In the genomic region with DNA sequence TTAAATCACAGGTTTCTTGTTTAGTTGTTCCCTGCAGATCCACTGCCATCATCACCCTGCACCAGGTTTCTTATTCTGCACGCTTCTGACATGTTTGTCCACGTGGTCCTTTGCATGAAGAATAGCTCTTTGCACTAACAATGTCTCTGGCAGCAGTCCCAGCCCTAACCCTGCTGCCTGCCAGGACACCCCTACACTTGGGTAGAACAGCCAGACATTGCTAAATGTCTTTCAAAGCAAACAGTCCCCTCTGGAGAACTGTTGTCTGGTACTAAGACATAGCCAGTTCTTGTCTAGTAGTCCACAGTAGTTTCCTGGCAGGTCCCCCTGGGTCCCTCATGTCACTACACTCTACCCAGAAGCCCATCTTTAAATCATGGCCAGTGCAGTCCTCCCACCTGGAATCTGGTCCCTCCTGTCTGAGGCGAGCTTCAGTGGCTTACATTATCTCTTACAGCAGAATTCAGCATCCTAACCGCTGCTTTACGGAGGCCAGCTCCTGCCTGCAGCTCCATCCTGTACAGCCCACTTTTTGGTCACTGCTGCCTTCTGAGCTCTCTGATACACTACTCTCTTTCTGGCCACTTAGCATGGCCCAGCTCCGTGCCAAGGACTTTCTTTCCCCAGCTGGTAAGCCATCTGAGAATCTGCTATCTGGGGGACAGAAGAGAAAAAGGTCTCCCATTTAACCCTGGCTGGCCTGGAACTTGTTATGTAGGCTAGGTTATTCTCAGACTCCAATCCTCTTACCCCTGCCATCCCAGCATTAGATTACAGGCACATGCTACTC, we compare ENCODE assay signal across 7 mouse cellular contexts.
DNase-seq lines count a peak whose midpoint lies in the region; ATAC-seq and TF ChIP-seq lines count a peak whose summit lies in the region.

No protein-coding gene starts in this region.

- no peaks in the 10 kb centered on the region for H3K4me1 ChIP-seq in liver, adult 2 months (ENCODE audit: control insufficient read depth, insufficient read depth, low read length)
- H3K4me1 ChIP-seq in liver, embryonic 11.5 days (replicated peaks; ENCODE audit: control insufficient read depth, insufficient read depth, low read length) = no peaks in the 10 kb centered on the region
- H3K4me1 ChIP-seq in midbrain, embryonic 14.5 days (ENCODE audit: control insufficient read depth, insufficient read depth, low read length) = no peaks in the 10 kb centered on the region

- H3K36me3 ChIP-seq in liver, adult 2 months (ENCODE audit: control insufficient read depth, insufficient read depth, low read length) = peaks cover 3% of the 10 kb centered on the region
- no peaks in the 10 kb centered on the region for H3K36me3 ChIP-seq in liver, embryonic 11.5 days (ENCODE audit: control insufficient read depth, insufficient read depth, low read length)
- H3K36me3 ChIP-seq in midbrain, embryonic 14.5 days (ENCODE audit: control insufficient read depth, insufficient read depth, low read length) = no peaks in the 10 kb centered on the region

- H3K79me2 ChIP-seq in liver, adult 2 months (ENCODE audit: control insufficient read depth, insufficient read depth, low read length) = no peaks in the 10 kb centered on the region

- DNase-seq in liver, adult 2 months (ENCODE audit: extremely low read depth, low read depth, low spot score) = peak; percentile 6
- no peak for DNase-seq in liver, embryonic 11.5 days (ENCODE audit: low spot score)
- peak; percentile 28 to 48 for DNase-seq in frontal cortex, postnatal 10 days (ENCODE audit: low spot score in 2 of 2)
- DNase-seq in kidney, postnatal 14 days = peak; percentile 62
- peak; percentile 62 for DNase-seq in midbrain, embryonic 14.5 days
- no peak for DNase-seq in natural killer cell, adult 2 months (ENCODE audit: low spot score in 2 of 2)
- no peak for DNase-seq in thymus, postnatal 36 days

- H3K27ac ChIP-seq in liver, adult 2 months (replicated peaks; ENCODE audit: insufficient read depth, low read depth, low read length) = no peak overlapping the region
- no peak overlapping the region for H3K27ac ChIP-seq in liver, embryonic 11.5 days (ENCODE audit: low read depth, low read length)
- no peak overlapping the region for H3K27ac ChIP-seq in midbrain, embryonic 14.5 days (replicated peaks; ENCODE audit: low read depth, low read length)

- no peak overlapping the region for H3K4me3 ChIP-seq in liver, adult 2 months (ENCODE audit: insufficient read depth, low read depth, low read length)
- H3K4me3 ChIP-seq in liver, embryonic 11.5 days (ENCODE audit: low read depth, low read length) = no peak overlapping the region
- H3K4me3 ChIP-seq in midbrain, embryonic 14.5 days (replicated peaks; ENCODE audit: low read depth, low read length) = no peak overlapping the region

- no peak overlapping the region for H3K9ac ChIP-seq in liver, adult 2 months (ENCODE audit: low read depth, low read length)
- no peak overlapping the region for H3K9ac ChIP-seq in liver, embryonic 11.5 days (ENCODE audit: low read depth, low read length)
- no peak overlapping the region for H3K9ac ChIP-seq in midbrain, embryonic 14.5 days (replicated peaks; ENCODE audit: low read length)

- 77% methylated on average over 6 of the region's 6 CpGs for WGBS in liver, adult 2 months
- WGBS in liver, embryonic 11.5 days = 72% methylated on average over 6 of the region's 6 CpGs
- WGBS in midbrain, embryonic 14.5 days = 77% methylated on average over 6 of the region's 6 CpGs

- no peak overlapping the region for H3K4me2 ChIP-seq in liver, embryonic 11.5 days
- H3K4me2 ChIP-seq in midbrain, embryonic 14.5 days (ENCODE audit: low read length) = no peak overlapping the region

- no peak for TF ChIP-seq POLR2A in liver, adult 2 months (IDR thresholded peaks at IDR 0.05; ENCODE audit: extremely low read depth, insufficient read depth, low read length)

- ATAC-seq in liver, embryonic 11.5 days (replicated peaks; ENCODE audit: low FRiP score) = no peak
- no peak for ATAC-seq in midbrain, embryonic 14.5 days (ENCODE audit: low FRiP score, low TSS enrichment)

- no peak for TF ChIP-seq CTCF in liver, adult 2 months (IDR thresholded peaks at IDR 0.05; ENCODE audit: low read depth, low read length)

- no peaks in the 10 kb centered on the region for H3K27me3 ChIP-seq in liver, adult 2 months (ENCODE audit: control insufficient read depth, insufficient read depth, low read length)
- H3K27me3 ChIP-seq in liver, embryonic 11.5 days (replicated peaks; ENCODE audit: control insufficient read depth, insufficient read depth, low read length) = no peaks in the 10 kb centered on the region
- H3K27me3 ChIP-seq in midbrain, embryonic 14.5 days (ENCODE audit: control insufficient read depth, insufficient read depth, low read length) = no peaks in the 10 kb centered on the region

- H3K9me3 ChIP-seq in liver, embryonic 11.5 days (ENCODE audit: control insufficient read depth, low read length) = no peaks in the 10 kb centered on the region
- H3K9me3 ChIP-seq in midbrain, embryonic 14.5 days (ENCODE audit: control insufficient read depth, low read length) = no peaks in the 10 kb centered on the region

Comparison
In these comparisons a context has a peak if more than half of its experiments do, and no peak if none do; other contexts are left out.
1. DNase-seq: peak in liver, adult 2 months (single experiment), frontal cortex, postnatal 10 days (2 of 2), kidney, postnatal 14 days (single experiment) and midbrain, embryonic 14.5 days (single experiment); none in liver, embryonic 11.5 days (single experiment), natural killer cell, adult 2 months (0 of 2) and thymus, postnatal 36 days (0 of 2).